Mouse (Mus musculus) intestine, embryonic 15.5 days (tissue): ENCODE results near the gene Zfp663. TPM values are rescaled to one million over a fixed set of nuclear protein-coding genes. Genes with fewer than 3 reads are reported as not detected.

Source experiments
- ATAC-seq: fragments of 200-750 bp; cut with Nextera tagmentation; 2 replicates; pipeline ENCODE4 v1.8.0; 2017; ENCODE audit warnings: moderate TSS enrichment, moderate library complexity
- H3K27ac ChIP-seq: fragments of 300-500 bp; sonication (generic); 2 replicates; pipeline ENCODE4 v1.5.1; 2015; ENCODE audit warnings: mild to moderate bottlenecking, inconsistent platforms
- H3K27me3 ChIP-seq: fragments of 300-500 bp; sonication (generic); replicated peaks from 2 replicates; pipeline ENCODE4 v1.6.1; 2015; ENCODE audit warnings: inconsistent platforms
- H3K36me3 ChIP-seq: fragments of 300-500 bp; sonication (generic); 2 replicates; pipeline ENCODE4 v1.6.1; 2015; ENCODE audit warnings: inconsistent platforms
- H3K4me1 ChIP-seq: fragments of 300-500 bp; sonication (generic); replicated peaks from 2 replicates; pipeline ENCODE4 v1.6.1; 2015; ENCODE audit warnings: inconsistent platforms
- H3K4me2 ChIP-seq: fragments of 300-500 bp; sonication (generic); replicated peaks from 2 replicates; pipeline ENCODE4 v1.6.1; 2015; ENCODE audit warnings: mild to moderate bottlenecking, inconsistent platforms
- H3K4me3 ChIP-seq: fragments of 300-500 bp; sonication (generic); replicated peaks from 2 replicates; pipeline ENCODE4 v1.5.1; 2015; ENCODE audit warnings: inconsistent platforms
- H3K9ac ChIP-seq: fragments of 300-500 bp; sonication (generic); 2 replicates; pipeline ENCODE4 v1.6.1; 2015; ENCODE audit warnings: inconsistent platforms
- H3K9me3 ChIP-seq: fragments of 300-500 bp; sonication (generic); 2 replicates; pipeline ENCODE4 v1.6.1; 2016; ENCODE audit warnings: inconsistent platforms
- WGBS: fragments of 180-500 bp; shearing (Covaris S2); methylation state at CpG from one replicate; pipeline ENCODE4 v1.1.7; 2015; 5-methylcytosine and 5-hydroxymethylcytosine counted together
- polyA plus RNA-seq: library from polyadenylated mRNA; unstranded; fragments of >200 nt; fragmentation: Nextera tagmentation; extraction: Ambion mirVana; gene quantifications from 2 replicates; pipeline ENCODE4 v1.2.1, GENCODE M21; 2015

The Zfp663 gene
- polyA plus RNA-seq, 1 experiment from 2014 or later = 0.75 TPM

- Histone ChIP-seq H3K9ac (no peak overlapping the region), H3K36me3 (no peaks in the 10 kb centered on the region), H3K9me3 (no peaks in the 10 kb centered on the region), H3K4me3 (no peak overlapping the region), H3K4me2 (no peak overlapping the region), H3K27me3 (no peaks in the 10 kb centered on the region), H3K27ac (no peak overlapping the region), H3K4me1 (peaks cover 5% of the 10 kb centered on the region; the same call in 1 of the 2 replicates)
- no peak for ATAC-seq
- 80% methylated on average over 4 of the region's 4 CpGs for WGBS
Observed at GRCm38 (mm10) chr2:165392156-165392555, 23.6 kb upstream of the Zfp663 start.

GRCm38 (mm10) chr2:165391561-165391960 is 23.0 kb upstream of the Zfp663 start:
- no peak overlapping the region for H3K27ac ChIP-seq
- no peak overlapping the region for H3K9ac ChIP-seq
- ATAC-seq = no peak
- peaks cover 4% of the 10 kb centered on the region; the same call in 1 of the 2 replicates for H3K4me1 ChIP-seq
- H3K9me3 ChIP-seq = no peaks in the 10 kb centered on the region
- H3K4me2 ChIP-seq = no peak overlapping the region
- no peaks in the 10 kb centered on the region for H3K27me3 ChIP-seq
- H3K4me3 ChIP-seq = no peak overlapping the region
- 19% methylated on average over 8 of the region's 8 CpGs for WGBS
- H3K36me3 ChIP-seq = peaks cover 2% of the 10 kb centered on the region; the same call in 1 of the 2 replicates

GRCm38 (mm10) chr2:165389299-165389952 is 20.9 kb upstream of the Zfp663 start:
- peaks cover 5% of the 10 kb centered on the region; the same call in 1 of the 2 replicates for H3K4me1 ChIP-seq
- ATAC-seq = no peak
- no peak overlapping the region for H3K4me2 ChIP-seq
- peaks cover 18% of the 10 kb centered on the region; the same call in 1 of the 2 replicates for H3K36me3 ChIP-seq
- WGBS = 61% methylated on average over 6 of the region's 6 CpGs
- no peak overlapping the region for H3K9ac ChIP-seq
- no peak overlapping the region for H3K4me3 ChIP-seq
- H3K27me3 ChIP-seq = no peaks in the 10 kb centered on the region
- no peak overlapping the region for H3K27ac ChIP-seq
- no peaks in the 10 kb centered on the region for H3K9me3 ChIP-seq

- WGBS = under 1% methylated on average over 40 of the region's 40 CpGs
- peak; percentile 97 for ATAC-seq
- Histone ChIP-seq H3K36me3 (peaks cover 27% of the 10 kb centered on the region), H3K27me3 (no peaks in the 10 kb centered on the region), H3K4me3 (peak within 1 kb of the TSS; percentile 67), H3K27ac (peak within 1 kb of the TSS; percentile 67), H3K4me2 (peak within 1 kb of the TSS; percentile 73), H3K9me3 (no peaks in the 10 kb centered on the region), H3K4me1 (peaks cover 5% of the 10 kb centered on the region; the same call in 1 of the 2 replicates), H3K9ac (peak within 1 kb of the TSS; percentile 93)
Observed at GRCm38 (mm10) chr2:165387844-165388495, 19.4 kb upstream of the Zfp663 start, which contains the start of gene Zfp334. TSS of gene Zfp334 (minus strand) at chr2:165388259.

GRCm38 (mm10) chr2:165387370-165387769 is 18.8 kb upstream of the Zfp663 start:
- Histone ChIP-seq H3K9ac (peak overlapping the region; percentile 93), H3K27ac (peak overlapping the region; percentile 67; the same call in 1 of the 2 replicates), H3K27me3 (no peaks in the 10 kb centered on the region), H3K4me1 (peaks cover 5% of the 10 kb centered on the region; the same call in 1 of the 2 replicates), H3K9me3 (no peaks in the 10 kb centered on the region), H3K4me2 (peak overlapping the region; percentile 73), H3K36me3 (peaks cover 33% of the 10 kb centered on the region), H3K4me3 (peak overlapping the region; percentile 67)
- 11% methylated on average over 4 of the region's 4 CpGs for WGBS
- no peak for ATAC-seq

- 94% methylated on average over 25 of the region's 25 CpGs for WGBS
- Histone ChIP-seq H3K4me2 (no peak overlapping the region), H3K36me3 (peaks cover 55% of the 10 kb centered on the region), H3K27ac (no peak overlapping the region), H3K9me3 (peaks cover 3% of the 10 kb centered on the region; the same call in 1 of the 2 replicates), H3K27me3 (no peaks in the 10 kb centered on the region), H3K4me3 (no peak overlapping the region), H3K4me1 (no peaks in the 10 kb centered on the region), H3K9ac (no peak overlapping the region)
- ATAC-seq = no peak
Observed at GRCm38 (mm10) chr2:165380050-165380449, 11.5 kb upstream of the Zfp663 start.

- no peaks in the 10 kb centered on the region for H3K27me3 ChIP-seq
- H3K36me3 ChIP-seq = peaks cover 24% of the 10 kb centered on the region
- no peaks in the 10 kb centered on the region for H3K9me3 ChIP-seq
- ATAC-seq = no peak
- 77% methylated on average over 4 of the region's 4 CpGs for WGBS
- H3K4me2 ChIP-seq = no peak overlapping the region
- H3K27ac ChIP-seq = no peak overlapping the region
- H3K4me1 ChIP-seq = no peaks in the 10 kb centered on the region
- H3K9ac ChIP-seq = no peak overlapping the region
- no peak overlapping the region for H3K4me3 ChIP-seq
Observed at GRCm38 (mm10) chr2:165376001-165376400, 7.5 kb upstream of the Zfp663 start.

- H3K27me3 ChIP-seq = no peaks in the 10 kb centered on the region
- no peak overlapping the region for H3K27ac ChIP-seq
- H3K4me1 ChIP-seq = no peaks in the 10 kb centered on the region
- no peaks in the 10 kb centered on the region for H3K9me3 ChIP-seq
- H3K36me3 ChIP-seq = peaks cover 18% of the 10 kb centered on the region
- no peak overlapping the region for H3K4me3 ChIP-seq
- no peak overlapping the region for H3K4me2 ChIP-seq
- ATAC-seq = no peak
- no peak overlapping the region for H3K9ac ChIP-seq
- WGBS = 90% methylated on average over 5 of the region's 5 CpGs
Observed at GRCm38 (mm10) chr2:165375478-165375877, 6.9 kb upstream of the Zfp663 start.

GRCm38 (mm10) chr2:165371066-165371465 is 2.5 kb upstream of the Zfp663 start:
- Histone ChIP-seq H3K27ac (no peak overlapping the region), H3K27me3 (peaks cover 11% of the 10 kb centered on the region; the same call in 1 of the 2 replicates)

GRCm38 (mm10) chr2:165370348-165370747 is 1.8 kb upstream of the Zfp663 start:
- Histone ChIP-seq H3K27me3 (peaks cover 11% of the 10 kb centered on the region; the same call in 1 of the 2 replicates), H3K27ac (no peak overlapping the region), H3K36me3 (no peaks in the 10 kb centered on the region), H3K4me2 (no peak overlapping the region), H3K9me3 (no peaks in the 10 kb centered on the region), H3K9ac (no peak overlapping the region), H3K4me3 (no peak overlapping the region), H3K4me1 (peaks cover 16% of the 10 kb centered on the region)
- ATAC-seq = no peak
- WGBS = 76% methylated on average over 3 of the region's 3 CpGs

More at GRCm38 (mm10) chr2:165371066-165371465, 2.5 kb upstream of the Zfp663 start:
- Histone ChIP-seq H3K4me2 (no peak overlapping the region), H3K9me3 (no peaks in the 10 kb centered on the region), H3K4me3 (no peak overlapping the region), H3K4me1 (peaks cover 16% of the 10 kb centered on the region), H3K9ac (no peak overlapping the region), H3K36me3 (no peaks in the 10 kb centered on the region)
- ATAC-seq = no peak
- WGBS = 19% methylated on average over 3 of the region's 3 CpGs

GRCm38 (mm10) chr2:165367868-165368439 is 575 bp downstream of the Zfp663 start:
- ATAC-seq = no peak; the same call in 1 of the 2 replicates
- H3K27me3 ChIP-seq = peaks cover 11% of the 10 kb centered on the region

GRCm38 (mm10) chr2:165367047-165367520 is 1.4 kb downstream of the Zfp663 start:
- H3K27ac ChIP-seq = no peak overlapping the region

More at GRCm38 (mm10) chr2:165367868-165368439, 575 bp downstream of the Zfp663 start:
- Histone ChIP-seq H3K9ac (no peak overlapping the region), H3K4me1 (peaks cover 18% of the 10 kb centered on the region), H3K27ac (no peak overlapping the region), H3K4me3 (peak overlapping the region; percentile 23; the same call in 1 of the 2 replicates), H3K9me3 (no peaks in the 10 kb centered on the region), H3K4me2 (peak overlapping the region; percentile 60), H3K36me3 (no peaks in the 10 kb centered on the region)
- WGBS = 3% methylated on average over 13 of the region's 13 CpGs

More at GRCm38 (mm10) chr2:165367047-165367520, 1.4 kb downstream of the Zfp663 start:
- no peaks in the 10 kb centered on the region for H3K9me3 ChIP-seq
- ATAC-seq = peak; percentile 83
- H3K9ac ChIP-seq = no peak overlapping the region
- no peak overlapping the region for H3K4me3 ChIP-seq
- H3K27me3 ChIP-seq = peaks cover 15% of the 10 kb centered on the region
- WGBS = 2% methylated on average over 6 of the region's 8 CpGs
- no peaks in the 10 kb centered on the region for H3K36me3 ChIP-seq
- H3K4me2 ChIP-seq = peak overlapping the region; percentile 45
- H3K4me1 ChIP-seq = peaks cover 18% of the 10 kb centered on the region
